Mouse (Mus musculus): ENCODE data around the gene Slc38a1. TPM values are rescaled to one million over a fixed set of nuclear protein-coding genes. Genes with fewer than 3 reads are reported as not detected.

Gene Slc38a1
- total RNA-seq, 2 experiments from 2014 or later, result 85.2 to 91.0 TPM

- peak; percentile 46 to 58 for DNase-seq (ENCODE audit: extremely low spot score in 1 of 2, low spot score in 2 of 2)
- intact Hi-C loops (cut with DNase I), result loop anchor here (5.0 kb wide), 1 partner anchor 114 kb away; no protein-coding TSS in a partner anchor
Observed at GRCm38 (mm10) chr15:96666663-96667062, 23.9 kb upstream of the Slc38a1 start.

DNA sequence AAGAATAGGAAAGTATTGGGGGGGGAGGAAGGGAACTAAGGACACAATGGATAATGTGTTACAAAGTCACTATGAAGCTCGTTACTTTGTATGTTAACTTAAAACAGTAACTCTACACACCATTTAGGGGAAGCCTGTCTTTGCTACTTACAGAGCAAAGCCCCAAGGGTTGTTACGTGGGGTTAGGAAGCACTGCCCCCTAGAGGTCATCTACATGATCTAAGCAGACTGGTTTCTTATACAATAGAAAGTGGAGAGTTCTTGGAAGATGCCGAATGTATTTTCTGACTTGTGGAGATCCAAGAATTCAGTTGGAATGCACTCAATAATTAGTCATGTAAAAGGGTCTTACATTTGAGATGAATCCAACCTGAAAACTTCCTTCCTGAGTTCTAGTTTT is 23.2 kb upstream of the Slc38a1 start:
- intact Hi-C loops (cut with DNase I), result loop anchor here (5.0 kb wide), 1 partner anchor 114 kb away; no protein-coding TSS in a partner anchor
- DNase-seq (ENCODE audit: extremely low spot score in 1 of 2, low spot score in 2 of 2), result peak; percentile 52 to 68

DNA sequence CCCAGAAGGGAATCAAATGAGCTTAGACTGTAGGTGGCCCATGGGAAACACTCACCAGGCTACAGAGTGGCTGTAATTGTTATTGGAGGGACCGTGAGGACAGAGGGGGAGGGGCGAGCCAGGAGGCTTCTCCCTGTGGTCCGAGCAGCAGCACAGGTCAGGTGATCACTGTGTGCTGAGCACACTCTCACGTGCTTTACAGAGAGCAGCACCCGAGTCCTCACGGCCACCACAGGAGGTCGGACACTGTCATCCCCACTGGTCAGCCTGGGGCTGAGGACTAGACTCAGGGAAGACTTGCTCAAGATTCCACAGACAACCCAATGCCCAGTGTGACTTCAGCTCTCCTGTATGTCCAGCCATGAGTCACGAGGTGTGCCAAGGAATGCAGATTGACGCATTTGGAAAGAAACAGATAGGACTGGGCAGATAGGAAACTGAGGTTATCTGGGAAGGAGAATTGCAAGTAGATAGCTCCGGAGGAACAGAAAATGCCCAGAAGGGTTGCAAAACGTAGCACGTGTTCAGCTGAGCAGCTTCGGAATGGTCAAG is 18.0 kb upstream of the Slc38a1 start:
- no peak for DNase-seq (ENCODE audit: extremely low spot score in 1 of 2, low spot score in 2 of 2)
- intact Hi-C loops (cut with DNase I), result no loop called here

DNA sequence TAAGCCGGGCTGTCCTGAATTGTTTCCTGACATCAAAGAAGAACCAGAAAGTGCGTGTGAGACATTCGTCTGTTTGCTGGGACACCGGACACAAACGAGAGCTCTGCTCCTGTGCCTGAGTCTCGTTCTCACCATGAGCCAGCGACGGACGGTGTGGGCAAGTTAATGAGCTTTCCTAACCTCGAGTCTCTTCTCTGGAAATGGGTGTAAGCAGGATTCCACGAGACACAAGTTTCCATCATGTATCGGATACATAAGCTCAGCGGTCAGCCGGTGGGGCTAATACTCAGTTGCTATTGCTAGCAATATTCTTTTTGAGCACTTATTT is 15.5 kb upstream of the Slc38a1 start:
- no peak for DNase-seq (ENCODE audit: extremely low spot score in 1 of 2, low spot score in 2 of 2)
- intact Hi-C loops (cut with DNase I), result no loop called here

DNA sequence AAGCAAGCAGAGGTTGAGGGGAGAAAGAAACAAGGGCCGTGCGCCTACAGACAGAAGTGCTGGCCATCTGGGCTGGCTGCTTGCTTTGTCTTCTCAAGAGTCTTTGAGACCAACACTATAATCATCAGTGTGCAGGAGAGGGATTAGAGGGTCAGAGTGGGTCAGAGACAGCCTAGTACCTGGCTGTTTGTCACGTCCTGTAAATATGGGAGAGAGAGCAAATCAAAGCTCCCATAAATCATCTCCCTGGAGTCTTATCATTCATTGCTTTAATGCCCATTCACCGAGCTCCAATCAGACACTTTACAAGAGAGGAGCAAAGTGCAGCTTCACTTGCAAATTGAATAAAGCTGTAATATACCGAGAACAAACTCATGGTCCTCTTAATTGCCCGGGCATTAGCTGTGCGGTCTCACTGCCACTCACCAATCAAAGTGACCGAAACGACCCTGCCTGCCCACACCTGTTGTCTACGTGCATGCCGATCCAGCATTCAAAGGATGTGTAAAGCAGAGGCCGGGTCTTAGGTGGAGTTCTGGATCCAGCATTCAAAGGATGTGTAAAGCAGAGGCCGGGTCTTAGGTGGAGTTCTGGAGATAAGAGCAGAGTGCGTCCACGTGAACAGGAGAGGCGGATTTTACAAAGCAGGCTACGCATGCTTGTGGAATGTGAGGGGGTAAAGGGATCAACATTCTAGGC is 15.0 kb upstream of the Slc38a1 start:
- intact Hi-C loops (cut with DNase I), result no loop called here
- no peak for DNase-seq (ENCODE audit: extremely low spot score in 1 of 2, low spot score in 2 of 2)

DNA sequence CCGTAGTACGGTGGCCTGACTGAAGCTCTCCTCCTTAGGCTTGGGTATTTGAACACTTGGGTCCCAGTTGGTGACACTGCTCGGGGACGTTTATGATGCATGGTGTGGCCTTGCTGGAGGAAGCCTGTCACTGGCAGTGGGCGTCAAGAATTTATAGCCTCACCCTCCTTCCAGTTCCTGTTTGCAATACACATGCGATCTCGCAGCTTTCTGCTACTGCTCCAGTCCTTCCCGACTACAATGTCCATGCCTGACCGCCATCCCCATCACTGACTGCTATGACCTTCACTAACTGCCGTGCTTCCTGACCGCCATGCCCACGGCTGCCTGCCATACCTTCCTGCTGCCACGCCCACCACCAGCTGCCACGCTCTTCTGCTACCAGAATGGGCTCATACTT is 12.8 kb upstream of the Slc38a1 start:
- intact Hi-C loops (cut with DNase I), result no loop called here
- no peak for DNase-seq (ENCODE audit: extremely low spot score in 1 of 2, low spot score in 2 of 2)

DNA sequence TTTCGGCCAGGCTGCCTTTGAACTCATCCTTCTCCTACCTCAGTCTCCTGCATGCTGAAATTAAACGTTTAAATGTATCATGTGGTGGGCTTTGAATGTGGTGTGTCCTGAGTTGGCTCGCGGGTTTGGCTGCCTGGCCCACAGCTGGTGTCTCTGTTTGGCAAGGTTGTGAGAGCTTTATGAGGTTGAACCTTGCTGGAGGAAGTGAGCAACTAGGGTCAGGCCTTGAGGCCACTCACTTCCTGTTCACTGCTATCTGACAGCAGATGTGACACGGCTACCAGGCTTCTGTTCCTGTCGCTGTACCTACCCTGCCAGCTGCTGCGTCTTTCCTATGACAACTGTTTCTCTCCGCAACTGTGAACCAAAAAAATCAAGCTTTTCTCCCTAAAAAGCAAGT is 12.0 kb upstream of the Slc38a1 start:
- intact Hi-C loops (cut with DNase I), result no loop called here
- DNase-seq (ENCODE audit: extremely low spot score in 1 of 2, low spot score in 2 of 2), result no peak

GRCm38 (mm10) chr15:96653011-96653410 is 10.3 kb upstream of the Slc38a1 start:
- intact Hi-C loops (cut with DNase I), result no loop called here
- no peak for DNase-seq (ENCODE audit: extremely low spot score in 1 of 2, low spot score in 2 of 2)

GRCm38 (mm10) chr15:96652531-96652930 is 9.8 kb upstream of the Slc38a1 start:
- DNase-seq (ENCODE audit: extremely low spot score in 1 of 2, low spot score in 2 of 2), result no peak
- intact Hi-C loops (cut with DNase I), result no loop called here

- intact Hi-C loops (cut with DNase I), result no loop called here
- no peak for DNase-seq (ENCODE audit: extremely low spot score in 1 of 2, low spot score in 2 of 2)
Observed at GRCm38 (mm10) chr15:96647376-96647775, 4.7 kb upstream of the Slc38a1 start.

DNA sequence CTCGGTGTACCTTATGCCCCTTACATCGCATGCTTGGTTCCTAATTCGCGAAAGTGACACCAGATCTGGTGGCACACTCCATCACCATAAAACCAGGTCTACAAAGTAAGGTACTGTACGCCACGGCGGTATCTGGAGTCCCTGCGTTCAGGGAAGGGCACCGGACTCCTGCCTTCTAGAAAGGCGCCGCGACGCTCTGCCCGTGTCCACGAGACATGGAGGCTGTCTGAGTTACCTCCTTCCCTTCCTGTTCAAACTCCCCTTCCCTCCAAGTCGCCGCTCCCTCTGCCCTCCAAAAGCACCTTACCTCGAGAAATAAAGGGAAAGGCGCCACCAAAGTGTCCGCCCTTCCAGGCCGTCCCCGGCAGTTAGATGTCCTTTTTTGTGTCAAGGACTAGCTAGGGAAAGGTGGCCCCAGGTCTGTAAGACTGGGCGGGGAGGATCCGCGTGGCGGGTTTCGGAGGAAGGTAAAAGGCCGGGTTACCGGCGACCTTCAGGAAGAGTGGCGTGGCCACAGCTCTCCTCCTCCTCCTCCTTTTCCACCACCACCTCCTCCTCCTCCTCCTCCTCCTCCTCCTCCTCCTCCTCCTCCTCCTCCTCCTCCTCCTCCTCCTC is 785 bp downstream of the Slc38a1 start:
- intact Hi-C loops (cut with DNase I), result no loop called here
- peak in 1 of 2 experiments; percentile 14 for DNase-seq (ENCODE audit: extremely low spot score in 1 of 2, low spot score in 2 of 2)

DNA sequence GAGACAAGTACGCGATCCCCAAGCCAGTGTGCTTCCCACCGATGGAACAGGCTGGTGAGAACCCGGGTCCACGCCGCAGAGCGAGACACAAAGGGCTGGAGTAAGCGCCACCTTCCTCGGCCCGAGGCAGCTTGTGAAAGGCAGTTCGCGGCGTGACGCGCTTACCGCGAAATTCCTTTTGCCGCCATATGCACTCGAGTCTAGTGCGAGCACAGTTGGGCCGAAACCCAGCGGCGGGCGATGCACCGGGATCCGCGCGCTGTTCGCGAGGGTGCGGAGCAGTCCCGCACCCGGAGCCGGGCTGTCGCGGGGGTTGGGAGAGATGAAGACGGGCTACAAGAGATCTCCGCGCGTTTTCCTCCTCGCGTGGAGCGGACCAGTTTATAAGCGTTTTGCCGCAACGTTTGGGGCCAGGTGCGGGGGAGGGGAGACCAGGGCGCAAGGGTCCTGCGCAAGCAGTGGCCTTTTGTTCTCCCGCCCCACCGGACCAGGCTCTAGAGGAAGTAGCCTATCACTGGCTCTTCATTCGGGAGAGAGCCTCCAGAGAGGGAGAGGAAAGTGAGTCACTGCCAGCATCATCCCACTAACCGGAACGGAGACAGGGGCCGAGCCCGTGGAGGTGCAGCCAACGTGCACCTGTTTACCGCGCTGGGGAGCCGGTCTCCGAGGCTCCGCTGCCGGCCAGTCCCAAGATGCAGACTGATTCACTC is 1.4 kb downstream of the Slc38a1 start:
- intact Hi-C loops (cut with DNase I), result no loop called here
- DNase-seq (ENCODE audit: extremely low spot score in 1 of 2, low spot score in 2 of 2), result peak; percentile 63 to 75

DNA sequence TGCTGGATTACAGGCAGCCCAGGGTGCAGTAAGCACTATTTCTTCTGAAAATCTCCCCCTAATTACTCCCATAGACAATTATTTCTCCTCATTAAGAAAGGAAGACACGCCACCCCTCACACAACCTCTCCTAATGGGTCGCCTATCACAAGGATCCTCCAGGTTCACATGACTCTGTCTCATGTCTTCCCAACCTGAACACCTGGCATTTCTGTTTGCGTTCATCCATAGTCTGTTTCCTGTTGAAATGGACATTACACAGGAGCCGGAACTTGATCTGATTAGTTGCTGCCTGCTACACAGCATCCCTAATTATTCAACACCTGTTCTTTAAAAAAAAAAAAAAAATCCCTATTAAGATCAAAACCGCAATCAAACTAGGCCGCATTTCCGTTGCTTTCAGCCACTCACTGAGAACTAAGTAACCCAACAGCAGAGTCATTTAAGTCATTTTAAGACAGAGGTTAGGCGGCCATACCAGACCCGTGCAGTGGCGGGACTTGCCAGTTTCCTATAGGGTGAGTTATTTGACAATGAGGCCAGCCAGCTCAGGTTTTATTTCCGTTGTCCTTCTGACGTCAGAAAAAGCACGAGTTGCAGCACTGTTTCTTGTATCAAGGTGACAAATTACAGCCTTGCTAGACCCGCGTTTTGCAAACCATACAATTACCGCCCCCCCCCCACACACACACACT is 2.3 kb downstream of the Slc38a1 start:
- no peak for DNase-seq (ENCODE audit: extremely low spot score in 1 of 2, low spot score in 2 of 2)
- intact Hi-C loops (cut with DNase I), result no loop called here

- no peak for DNase-seq (ENCODE audit: extremely low spot score in 1 of 2, low spot score in 2 of 2)
- intact Hi-C loops (cut with DNase I), result no loop called here
Observed at GRCm38 (mm10) chr15:96639630-96640029, 3.1 kb downstream of the Slc38a1 start.

DNA sequence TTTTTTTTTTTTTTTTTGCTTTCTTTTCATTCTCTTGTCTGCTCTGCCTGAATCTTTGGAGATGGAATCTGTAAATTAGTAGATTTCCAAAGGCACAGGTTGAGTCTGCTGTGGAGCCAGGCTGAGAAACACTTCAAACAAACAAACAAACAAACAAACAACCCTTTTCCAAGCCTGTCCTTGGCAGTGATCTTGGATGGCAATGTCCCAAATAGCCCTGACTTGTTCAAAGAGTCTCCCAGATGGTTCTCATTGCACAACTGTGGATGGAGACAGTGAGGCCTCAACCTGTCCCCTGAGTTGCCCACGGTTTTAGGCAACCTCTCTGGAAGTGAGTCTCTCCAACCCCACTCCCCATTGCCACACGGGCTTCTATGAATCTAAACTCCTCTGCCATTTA is 4.1 kb downstream of the Slc38a1 start:
- intact Hi-C loops (cut with DNase I), result no loop called here
- DNase-seq (ENCODE audit: extremely low spot score in 1 of 2, low spot score in 2 of 2), result no peak

DNA sequence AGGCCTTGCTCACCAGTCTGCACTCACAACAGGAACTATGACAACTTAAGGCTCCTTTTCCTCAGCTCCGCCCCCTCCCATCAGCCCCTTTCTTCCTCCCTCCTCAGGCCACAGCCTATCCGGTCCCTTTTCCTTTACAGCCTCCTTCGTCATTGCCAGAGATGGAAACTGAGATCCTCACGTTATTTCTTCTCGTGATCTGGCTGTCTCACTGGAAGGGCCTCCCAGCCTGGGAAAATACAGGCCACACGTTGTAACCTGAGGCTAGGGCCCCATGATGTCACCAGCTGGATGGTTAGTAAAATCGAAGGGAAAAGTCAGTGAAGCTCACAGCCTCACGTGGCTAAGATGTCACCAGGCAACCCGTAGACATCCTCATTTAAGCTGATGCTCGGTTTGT is 4.5 kb downstream of the Slc38a1 start:
- peak in 1 of 2 experiments; percentile 48 for DNase-seq (ENCODE audit: extremely low spot score in 1 of 2, low spot score in 2 of 2)
- intact Hi-C loops (cut with DNase I), result no loop called here

GRCm38 (mm10) chr15:96634670-96635405 is 7.9 kb downstream of the Slc38a1 start:
- intact Hi-C loops (cut with DNase I), result no loop called here

DNA sequence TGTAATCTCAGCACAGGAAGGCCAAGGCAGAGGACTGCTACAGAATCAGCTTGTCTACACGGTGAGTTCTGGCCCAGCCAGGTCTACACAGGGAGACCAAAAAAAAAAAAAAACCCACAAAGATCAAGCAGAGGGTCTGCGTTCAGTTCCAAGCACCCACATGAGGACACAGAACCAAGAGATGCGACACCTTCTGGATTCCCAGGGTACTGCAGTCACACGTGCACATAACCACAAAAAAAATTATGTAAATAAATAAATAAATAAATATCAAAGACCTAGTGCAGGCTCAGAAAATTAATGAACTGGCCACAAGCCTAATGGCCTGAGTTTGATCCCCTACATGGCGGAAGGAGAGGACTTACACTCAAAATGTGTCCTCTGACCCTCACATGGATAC is 10.5 kb downstream of the Slc38a1 start:
- DNase-seq (ENCODE audit: extremely low spot score in 1 of 2, low spot score in 2 of 2), result no peak
- intact Hi-C loops (cut with DNase I), result no loop called here

More at GRCm38 (mm10) chr15:96634670-96635405, 7.9 kb downstream of the Slc38a1 start:
- peak in 1 of 2 experiments; percentile 45 for DNase-seq (ENCODE audit: extremely low spot score in 1 of 2, low spot score in 2 of 2)
